Mouse (Mus musculus) forebrain, embryonic 15.5 days (tissue): ENCODE results near the gene Rfx4. TPM values are rescaled to one million over a fixed set of nuclear protein-coding genes. Genes with fewer than 3 reads are reported as not detected.

Source experiments
- ATAC-seq: fragments of 200-750 bp; cut with Nextera tagmentation; replicated peaks from 2 replicates; pipeline ENCODE4 v1.8.0; 2017; ENCODE audit warnings: mild to moderate bottlenecking, moderate TSS enrichment, moderate library complexity
- H3K27ac ChIP-seq: fragments of 300-500 bp; sonication (generic); replicated peaks from 2 replicates; pipeline ENCODE4 v1.5.1; 2015; ENCODE audit warnings: mild to moderate bottlenecking, inconsistent platforms
- H3K27me3 ChIP-seq: fragments of 300-500 bp; sonication (generic); 2 replicates; pipeline ENCODE4 v1.6.1; 2015; ENCODE audit warnings: inconsistent platforms
- H3K36me3 ChIP-seq: fragments of 300-500 bp; sonication (generic); 2 replicates; pipeline ENCODE4 v1.6.1; 2015; ENCODE audit warnings: mild to moderate bottlenecking, inconsistent platforms
- H3K4me1 ChIP-seq: fragments of 300-500 bp; sonication (generic); 2 replicates; pipeline ENCODE4 v1.6.1; 2015; ENCODE audit warnings: inconsistent platforms
- H3K4me2 ChIP-seq: fragments of 300-500 bp; sonication (generic); replicated peaks from 2 replicates; pipeline ENCODE4 v1.6.1; 2015; ENCODE audit warnings: mild to moderate bottlenecking, inconsistent platforms
- H3K4me3 ChIP-seq: fragments of 300-500 bp; sonication (generic); 2 replicates; pipeline ENCODE4 v1.5.1; 2015; ENCODE audit warnings: mild to moderate bottlenecking, inconsistent platforms
- H3K9ac ChIP-seq: fragments of 300-500 bp; sonication (generic); replicated peaks from 2 replicates; pipeline ENCODE4 v1.6.1; 2015; ENCODE audit warnings: mild to moderate bottlenecking, inconsistent platforms
- H3K9me3 ChIP-seq: fragments of 300-500 bp; sonication (generic); 2 replicates; pipeline ENCODE4 v1.6.1; 2016; ENCODE audit warnings: inconsistent platforms
- WGBS: fragments of 180-500 bp; shearing (Covaris S2); methylation state at CpG from one replicate; pipeline ENCODE4 v1.1.7; 2015; ENCODE audit warnings: mixed read lengths; 5-methylcytosine and 5-hydroxymethylcytosine counted together
- polyA plus RNA-seq: library from polyadenylated mRNA; unstranded; fragments of >200 nt; fragmentation: Nextera tagmentation; extraction: Ambion mirVana; gene quantifications from 2 replicates; pipeline ENCODE4 v1.2.1, GENCODE M21; 2015

Gene Rfx4
- polyA plus RNA-seq, 1 experiment from 2014 or later, result 7.1 TPM

GRCm38 (mm10) chr10:84722711-84723110 lies 33.2 kb upstream of the Rfx4 start:
- ATAC-seq, result no peak
- Histone ChIP-seq H3K9ac (no peak overlapping the region), H3K4me1 (no peaks in the 10 kb centered on the region), H3K27ac (no peak overlapping the region), H3K4me2 (no peak overlapping the region), H3K9me3 (no peaks in the 10 kb centered on the region), H3K27me3 (no peaks in the 10 kb centered on the region), H3K4me3 (no peak overlapping the region), H3K36me3 (peaks cover 11% of the 10 kb centered on the region; the same call in 1 of the 2 replicates)
- 29% methylated on average over 12 of the region's 12 CpGs for WGBS

GRCm38 (mm10) chr10:84727005-84727404 lies 28.9 kb upstream of the Rfx4 start:
- no peak for ATAC-seq
- Histone ChIP-seq H3K36me3 (peaks cover 4% of the 10 kb centered on the region; the same call in 1 of the 2 replicates), H3K27me3 (no peaks in the 10 kb centered on the region), H3K4me1 (no peaks in the 10 kb centered on the region), H3K9me3 (no peaks in the 10 kb centered on the region), H3K4me3 (no peak overlapping the region), H3K4me2 (no peak overlapping the region), H3K9ac (no peak overlapping the region), H3K27ac (no peak overlapping the region)
- 93% methylated on average over 12 of the region's 12 CpGs for WGBS

DNA sequence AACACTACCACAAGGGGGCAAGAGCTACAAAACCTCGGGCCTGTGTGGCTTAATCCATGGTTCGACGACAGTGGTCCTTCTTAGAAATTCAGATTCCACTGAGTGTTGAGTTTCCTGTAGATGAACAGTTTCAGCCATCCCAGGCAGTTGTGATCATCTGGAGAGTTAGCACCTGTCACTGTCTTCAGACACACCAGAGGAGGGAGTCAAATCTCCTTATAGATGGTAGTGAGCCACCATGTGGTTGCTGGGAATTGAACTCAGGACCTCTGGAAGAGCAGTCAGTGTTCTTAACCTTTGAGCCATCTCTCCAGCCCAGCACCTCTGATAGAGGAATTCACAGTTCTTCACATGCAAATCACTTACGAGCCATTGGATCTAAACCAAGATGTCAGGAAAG lies 28.1 kb upstream of the Rfx4 start:
- no peak overlapping the region for H3K4me2 ChIP-seq
- 86% methylated on average over 4 of the region's 4 CpGs for WGBS
- peaks cover 4% of the 10 kb centered on the region; the same call in 1 of the 2 replicates for H3K36me3 ChIP-seq
- ATAC-seq, result no peak
- no peaks in the 10 kb centered on the region for H3K27me3 ChIP-seq
- no peak overlapping the region for H3K27ac ChIP-seq
- no peak overlapping the region for H3K9ac ChIP-seq
- H3K9me3 ChIP-seq, result no peaks in the 10 kb centered on the region
- no peaks in the 10 kb centered on the region for H3K4me1 ChIP-seq
- no peak overlapping the region for H3K4me3 ChIP-seq

DNA sequence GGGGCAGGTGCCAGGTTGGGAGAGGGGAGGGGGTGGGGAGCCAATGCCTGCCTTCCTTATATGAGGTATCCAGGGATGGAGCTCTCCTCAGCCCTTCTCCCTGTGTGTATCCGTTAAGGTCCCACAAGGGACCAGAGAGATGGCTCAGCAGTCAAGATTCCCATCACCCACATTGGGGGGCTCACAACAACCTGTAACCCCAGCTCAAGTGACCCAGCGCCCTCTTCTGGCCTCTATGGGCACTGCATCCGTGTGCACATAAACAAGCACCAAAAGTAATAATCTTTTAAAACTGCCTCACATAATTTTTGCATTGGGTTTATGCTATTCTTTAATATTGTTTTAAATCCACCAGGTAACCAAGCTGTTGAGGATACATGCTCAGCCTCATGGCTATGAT lies 25.8 kb upstream of the Rfx4 start:
- no peaks in the 10 kb centered on the region for H3K4me1 ChIP-seq
- H3K9me3 ChIP-seq, result no peaks in the 10 kb centered on the region
- H3K4me2 ChIP-seq, result no peak overlapping the region
- no peak overlapping the region for H3K4me3 ChIP-seq
- no peaks in the 10 kb centered on the region for H3K27me3 ChIP-seq
- no peak overlapping the region for H3K9ac ChIP-seq
- no peak overlapping the region for H3K27ac ChIP-seq
- H3K36me3 ChIP-seq, result peaks cover 4% of the 10 kb centered on the region; the same call in 1 of the 2 replicates
- WGBS, result 84% methylated on average over 3 of the region's 3 CpGs
- ATAC-seq, result no peak

DNA sequence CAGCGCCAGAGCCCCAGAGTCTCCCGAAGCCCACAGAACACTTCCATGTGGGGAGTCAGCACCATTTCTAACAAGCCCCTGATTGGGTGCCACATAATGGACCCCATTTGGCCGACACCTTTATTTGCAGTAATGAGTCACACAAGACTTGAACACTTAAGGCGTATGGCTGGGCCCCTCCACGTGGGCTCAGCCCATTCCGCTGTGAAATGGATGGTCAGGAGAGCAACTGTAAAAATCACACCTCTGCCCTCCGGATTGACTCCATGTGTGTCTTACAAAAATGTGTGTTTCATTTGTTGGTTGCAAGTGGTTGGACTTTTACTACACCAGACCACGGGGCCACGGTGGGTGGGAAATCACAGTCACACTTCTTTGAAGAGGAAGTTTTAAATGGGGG lies 24.9 kb upstream of the Rfx4 start:
- H3K4me3 ChIP-seq, result no peak overlapping the region
- no peak overlapping the region for H3K27ac ChIP-seq
- no peaks in the 10 kb centered on the region for H3K4me1 ChIP-seq
- no peaks in the 10 kb centered on the region; the same call in 1 of the 2 replicates for H3K36me3 ChIP-seq
- H3K9me3 ChIP-seq, result no peaks in the 10 kb centered on the region
- WGBS, result 93% methylated on average over 9 of the region's 9 CpGs
- ATAC-seq, result no peak
- no peak overlapping the region for H3K4me2 ChIP-seq
- H3K9ac ChIP-seq, result no peak overlapping the region
- H3K27me3 ChIP-seq, result no peaks in the 10 kb centered on the region

- H3K9me3 ChIP-seq, result no peaks in the 10 kb centered on the region
- 70% methylated on average over 6 of the region's 6 CpGs for WGBS
- H3K27me3 ChIP-seq, result no peaks in the 10 kb centered on the region
- no peaks in the 10 kb centered on the region for H3K4me1 ChIP-seq
- no peak overlapping the region for H3K4me2 ChIP-seq
- no peak overlapping the region for H3K9ac ChIP-seq
- H3K4me3 ChIP-seq, result no peak overlapping the region
- no peak overlapping the region for H3K27ac ChIP-seq
- H3K36me3 ChIP-seq, result no peaks in the 10 kb centered on the region
- no peak for ATAC-seq
These were observed 22.4 kb upstream of the Rfx4 start for GRCm38 (mm10) chr10:84733511-84733910.

GRCm38 (mm10) chr10:84754851-84755785 lies 744 bp upstream of the Rfx4 start:
- WGBS, result 1% methylated on average over 65 of the region's 66 CpGs
- no peaks in the 10 kb centered on the region for H3K9me3 ChIP-seq
- H3K36me3 ChIP-seq, result no peaks in the 10 kb centered on the region
- H3K4me2 ChIP-seq, result peak overlapping the region; percentile 95
- peaks cover 45% of the 10 kb centered on the region for H3K27me3 ChIP-seq
- ATAC-seq, result peak; percentile 42
- H3K27ac ChIP-seq, result peak overlapping the region; percentile 84
- H3K4me1 ChIP-seq, result peaks cover 60% of the 10 kb centered on the region
- H3K9ac ChIP-seq, result peak overlapping the region; percentile 57
- H3K4me3 ChIP-seq, result peak overlapping the region; percentile 52

GRCm38 (mm10) chr10:84756435-84757095 lies 703 bp downstream of the Rfx4 start:
- Histone ChIP-seq H3K9ac (peak overlapping the region; percentile 57), H3K4me2 (peak overlapping the region; percentile 95), H3K9me3 (no peaks in the 10 kb centered on the region), H3K4me1 (peaks cover 66% of the 10 kb centered on the region), H3K4me3 (peak overlapping the region; percentile 52), H3K27ac (peak overlapping the region; percentile 84), H3K27me3 (peaks cover 45% of the 10 kb centered on the region), H3K36me3 (no peaks in the 10 kb centered on the region)
- 0 out of 2 replicates have a peak, but pooled peaks have one; percentile 9 for ATAC-seq
- 0% methylated on average over 42 of the region's 42 CpGs for WGBS

DNA sequence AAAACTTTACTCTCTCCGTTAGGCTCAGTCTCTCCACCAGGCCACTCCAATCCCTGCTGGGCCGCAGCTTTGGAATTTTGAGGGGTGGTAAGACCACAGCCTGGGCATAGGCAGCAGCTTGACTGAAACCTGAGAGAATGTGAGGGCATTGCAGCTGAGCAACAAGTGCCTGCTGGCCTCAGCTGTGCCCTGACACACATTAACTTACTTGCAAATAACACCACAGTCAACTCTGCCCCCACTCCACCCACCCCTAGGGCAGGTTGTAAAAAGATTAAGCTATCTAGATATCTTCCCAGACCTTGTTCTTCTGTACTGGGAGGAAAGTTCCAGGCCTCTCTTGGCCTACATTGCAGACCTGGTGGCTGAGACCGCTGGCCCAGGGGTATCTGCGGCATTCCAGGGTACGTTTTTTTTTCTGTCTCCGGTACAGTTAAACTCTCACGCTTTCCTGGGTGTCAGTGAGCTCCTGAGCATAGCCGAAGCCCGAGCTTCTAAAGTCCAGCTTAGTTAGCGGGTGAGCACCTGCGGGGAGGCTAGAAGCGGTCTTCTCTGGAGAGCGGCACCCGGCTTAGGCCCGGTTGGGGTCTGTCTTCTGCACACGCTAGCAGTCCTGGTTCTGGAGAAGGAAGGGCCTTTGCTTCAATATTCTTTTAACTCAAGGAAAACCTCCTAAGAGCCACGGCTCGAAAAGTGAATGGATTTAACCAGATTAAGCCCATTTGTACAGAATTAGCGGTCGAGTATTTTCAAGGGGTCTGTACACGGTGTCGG lies 1.8 kb downstream of the Rfx4 start:
- no peak for ATAC-seq
- Histone ChIP-seq H3K27ac (no peak overlapping the region), H3K4me3 (peak overlapping the region; percentile 52), H3K27me3 (peaks cover 45% of the 10 kb centered on the region), H3K9ac (0 out of 2 replicates have a peak overlapping the region, but pooled peaks have one; percentile 57), H3K4me1 (peaks cover 66% of the 10 kb centered on the region), H3K36me3 (no peaks in the 10 kb centered on the region), H3K9me3 (no peaks in the 10 kb centered on the region), H3K4me2 (peak overlapping the region; percentile 95)
- 8% methylated on average over 22 of the region's 22 CpGs for WGBS

GRCm38 (mm10) chr10:84758200-84758468 lies 2.3 kb downstream of the Rfx4 start:
- Histone ChIP-seq H3K36me3 (no peaks in the 10 kb centered on the region), H3K27me3 (peaks cover 41% of the 10 kb centered on the region), H3K9ac (no peak overlapping the region), H3K9me3 (no peaks in the 10 kb centered on the region), H3K27ac (no peak overlapping the region), H3K4me2 (peak overlapping the region; percentile 95), H3K4me3 (peak overlapping the region; percentile 52), H3K4me1 (peaks cover 66% of the 10 kb centered on the region)
- 7% methylated on average over 5 of the region's 5 CpGs for WGBS
- no peak for ATAC-seq

DNA sequence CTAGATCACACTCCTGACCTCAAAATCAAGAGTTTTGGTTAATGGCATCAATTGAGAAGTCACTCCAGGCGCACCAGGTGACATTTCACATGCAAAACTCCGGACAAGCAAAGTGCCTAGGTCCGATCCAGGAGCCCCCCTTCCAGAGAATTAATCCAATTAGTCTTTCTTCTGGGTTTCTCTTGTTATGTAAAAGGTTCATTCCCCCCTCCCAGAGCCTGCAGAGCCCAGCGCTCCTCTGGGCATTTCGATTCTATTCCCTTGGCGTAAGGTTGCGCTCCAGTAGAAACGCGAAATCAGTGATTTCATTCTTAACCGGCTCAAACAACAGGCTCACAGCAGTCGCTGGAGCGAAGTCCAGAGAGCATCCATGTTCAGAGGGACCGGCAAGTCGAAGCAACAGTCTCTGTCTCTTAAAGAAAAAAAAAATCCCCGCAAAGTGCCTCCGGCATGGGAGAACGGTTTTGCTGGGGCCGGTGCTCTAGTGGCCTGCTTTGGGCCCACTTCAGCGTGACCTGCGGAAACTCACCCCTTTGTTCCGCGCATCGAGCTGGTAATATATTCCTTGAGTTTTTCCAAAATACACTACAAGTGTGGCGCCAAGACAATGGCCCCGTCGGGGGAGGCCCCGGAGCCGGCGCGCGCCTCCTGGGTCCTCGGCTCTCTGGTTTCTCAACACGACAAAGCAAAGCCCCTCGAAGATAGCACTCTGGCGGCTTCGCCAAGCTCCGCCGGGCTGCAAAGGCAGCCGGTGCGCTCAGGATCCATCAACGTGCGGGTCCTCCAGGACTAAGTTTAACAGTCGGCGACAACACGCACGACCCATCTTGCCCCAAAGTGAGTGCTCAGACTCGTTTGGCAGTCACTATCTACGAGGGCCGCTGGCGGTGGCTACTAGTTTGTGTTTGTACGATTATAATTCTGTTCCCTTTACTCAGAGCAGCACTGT lies 2.9 kb downstream of the Rfx4 start:
- no peak overlapping the region; the same call in none of the 2 replicates for H3K9ac ChIP-seq
- peaks cover 66% of the 10 kb centered on the region for H3K4me1 ChIP-seq
- no peaks in the 10 kb centered on the region for H3K36me3 ChIP-seq
- no peak for ATAC-seq
- peak overlapping the region; percentile 95 for H3K4me2 ChIP-seq
- H3K4me3 ChIP-seq, result peak overlapping the region; percentile 52
- peaks cover 38% of the 10 kb centered on the region for H3K27me3 ChIP-seq
- 3% methylated on average over 51 of the region's 51 CpGs for WGBS
- no peaks in the 10 kb centered on the region for H3K9me3 ChIP-seq
- no peak overlapping the region for H3K27ac ChIP-seq
